Mouse (Mus musculus) CD4-positive helper T cell, adult 2 months (primary cell): ENCODE measurements around the gene Myl7.
A peak's percentile ranks its signal among the peaks of the same experiment; 100 is the strongest.
"Not testable (repeated sequence)": the region's sequence is repeated elsewhere in the genome, so short reads cannot be mapped to it uniquely, and the experiment has no call there.

Experiments
- DNase-seq: peaks from one replicate; pipeline ENCODE4 v3.0.0-alpha.2; 2012; ENCODE audit warnings: low read depth, missing footprints, low spot score

Myl7 gene

DNA sequence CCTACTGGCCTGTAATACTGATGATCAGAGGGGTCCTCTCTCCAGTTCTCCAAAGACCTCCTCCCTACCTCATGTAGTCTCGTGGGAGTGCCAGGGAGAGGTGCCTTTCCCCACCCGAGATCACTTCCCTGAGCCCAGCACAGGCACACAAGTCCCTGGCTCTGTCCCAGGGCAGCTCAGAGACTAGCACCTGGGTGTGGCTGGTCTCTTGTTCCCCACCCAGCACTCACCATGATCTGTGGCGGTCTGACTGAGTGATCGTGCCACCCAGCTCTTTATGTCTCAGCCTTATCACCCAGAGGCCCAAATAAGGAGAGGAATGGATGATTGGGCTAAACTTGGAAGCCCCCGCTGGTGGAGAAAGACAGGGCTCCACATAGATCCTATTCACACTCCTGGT, at the start of gene Myl7:
Gene Myl7 (minus strand): TSS at position 252 of the 400 bp plus-strand sequence.
- DNase-seq = no peak

DNA sequence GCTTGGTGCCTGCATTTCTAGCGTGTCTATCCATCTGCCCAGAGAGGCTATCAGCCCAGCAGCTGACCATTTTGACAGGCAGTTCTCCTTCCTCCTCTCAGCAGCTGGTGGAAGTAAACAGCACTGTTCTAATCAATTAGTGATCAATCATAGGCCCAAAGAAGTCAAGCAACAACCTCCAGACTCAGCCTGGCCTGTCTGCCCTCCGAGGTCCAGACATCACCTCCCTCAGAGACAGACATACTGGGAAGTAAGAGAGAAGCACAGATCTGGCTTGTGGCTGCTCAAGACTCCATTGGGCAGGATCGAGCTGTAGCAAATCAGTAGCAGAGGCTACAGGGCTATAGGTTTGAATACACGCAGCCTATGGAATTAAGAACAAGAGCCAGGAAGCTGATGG, 49.2 kb upstream of the Myl7 start:
- no peak for DNase-seq

DNA sequence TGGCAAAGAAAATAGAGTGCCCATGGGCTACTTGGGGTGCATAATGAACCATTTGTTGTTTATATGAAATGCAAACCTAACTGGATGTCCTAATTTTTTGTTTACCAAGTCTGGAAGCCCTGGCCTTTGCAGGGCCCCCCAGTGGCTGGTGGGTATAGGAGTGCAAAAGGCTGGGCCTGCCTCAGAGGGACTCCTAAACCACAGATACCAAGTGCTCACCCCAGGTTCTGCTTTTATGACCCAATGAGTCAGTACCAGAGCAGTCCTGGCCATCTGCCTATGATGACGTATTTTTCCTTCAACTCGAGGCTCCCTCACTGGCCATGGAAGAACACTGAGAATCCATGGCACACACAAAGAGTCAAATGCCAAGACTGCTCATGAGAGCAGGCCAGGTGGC, 46.5 kb upstream of the Myl7 start:
- DNase-seq = no peak

DNA sequence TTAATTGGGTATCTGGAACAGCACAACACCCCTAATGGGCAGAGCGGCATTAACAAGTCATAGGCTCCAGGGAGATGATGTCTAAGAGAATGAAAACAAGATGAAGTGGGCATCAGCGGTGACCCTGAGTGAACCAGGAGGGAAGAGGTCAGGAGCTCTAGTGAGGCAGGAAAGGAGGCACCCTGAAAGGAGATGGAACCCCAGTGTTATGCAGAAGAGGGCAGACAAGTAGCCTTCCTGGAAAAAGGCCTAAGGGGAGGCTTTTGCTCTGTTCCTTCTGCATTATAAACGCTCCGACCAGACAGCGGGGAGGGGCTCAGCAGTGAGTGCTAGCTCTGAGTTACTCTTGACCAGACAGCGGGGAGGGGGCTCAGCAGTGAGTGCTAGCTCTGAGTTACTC, 44.4 kb upstream of the Myl7 start:
- DNase-seq = no peak

DNA sequence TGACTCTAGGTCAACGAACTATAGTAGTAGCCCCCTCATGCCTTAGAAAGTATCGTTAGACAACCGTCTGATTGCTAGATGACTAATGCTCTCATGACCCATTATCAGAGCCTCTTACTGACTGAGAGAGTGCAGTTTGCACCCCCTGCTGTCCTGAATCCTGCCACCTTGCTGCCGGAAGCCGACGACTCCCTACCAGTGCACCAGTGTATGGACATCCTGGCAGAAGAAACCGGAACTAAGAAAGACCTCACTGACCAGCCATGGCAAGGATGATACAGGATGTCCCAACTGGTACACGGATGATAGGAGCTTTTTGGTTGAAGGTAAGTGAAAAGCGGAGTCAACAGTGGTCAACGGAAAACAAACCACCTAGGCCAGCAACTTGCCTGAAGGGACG, 35.9 kb upstream of the Myl7 start:
- DNase-seq = not testable (repeated sequence)

DNA sequence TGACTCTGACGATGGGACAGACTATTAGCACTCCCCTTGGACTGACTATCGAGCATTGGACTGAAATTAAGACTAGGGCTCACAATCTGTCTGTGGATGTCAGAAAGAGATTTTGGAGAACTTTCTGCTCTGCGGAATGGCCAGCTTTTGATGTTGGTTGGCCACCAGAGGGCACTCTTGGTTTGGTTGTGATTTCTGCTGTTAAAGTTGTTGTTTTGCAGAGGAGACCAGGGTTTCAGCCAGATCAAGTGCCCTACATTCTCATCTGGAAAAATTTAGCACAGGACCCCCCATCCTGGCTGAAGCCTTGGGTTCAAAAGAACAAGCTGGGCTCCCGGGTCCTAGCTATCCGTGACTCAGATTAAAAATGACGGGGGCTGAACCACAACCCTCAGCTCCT, 33.4 kb upstream of the Myl7 start:
- DNase-seq = not testable (repeated sequence)

DNA sequence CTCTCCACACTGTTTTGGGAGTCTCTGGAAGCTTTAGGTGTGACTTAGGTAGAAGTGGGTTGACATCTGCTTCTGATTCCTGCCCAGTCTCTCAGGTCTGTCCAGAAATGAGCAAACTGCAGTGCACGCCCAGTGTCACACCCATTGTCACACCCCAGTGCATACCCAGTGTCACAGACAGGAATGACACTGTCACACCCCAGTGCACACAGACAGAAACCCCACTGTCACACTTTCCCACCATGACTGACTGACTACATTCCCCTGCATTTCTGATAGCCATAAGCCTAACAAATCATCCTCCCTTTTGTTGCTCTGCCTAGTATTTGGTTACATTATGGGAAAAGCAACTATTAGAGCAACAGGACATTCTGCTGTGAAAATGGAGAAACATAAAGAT, 32.0 kb upstream of the Myl7 start:
- DNase-seq = no peak

DNA sequence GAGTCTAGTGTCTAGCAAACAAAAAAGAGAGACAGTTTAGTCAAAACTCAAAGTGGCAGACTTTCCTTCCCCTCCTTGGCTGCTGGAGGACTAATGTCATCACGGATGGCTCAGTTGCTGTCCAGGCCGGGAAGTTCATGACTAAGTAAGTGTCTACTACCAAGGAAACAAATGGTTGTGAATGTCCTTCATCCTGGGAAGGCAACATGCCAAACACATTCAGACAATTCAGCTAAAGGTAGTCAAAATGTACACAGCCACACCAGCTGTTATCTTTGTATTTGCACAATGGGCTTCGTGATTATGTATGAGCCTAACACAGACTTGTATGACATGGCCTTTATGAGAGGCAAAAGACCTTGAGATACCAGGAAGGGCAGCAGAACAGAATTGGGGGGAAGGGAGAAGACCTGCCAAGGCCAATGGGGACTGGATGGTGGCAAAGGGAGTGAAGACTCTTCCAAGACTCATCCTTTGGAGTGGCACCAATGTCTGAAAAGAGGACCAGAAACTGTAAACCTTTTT, 28.2 kb upstream of the Myl7 start:
- no peak for DNase-seq

DNA sequence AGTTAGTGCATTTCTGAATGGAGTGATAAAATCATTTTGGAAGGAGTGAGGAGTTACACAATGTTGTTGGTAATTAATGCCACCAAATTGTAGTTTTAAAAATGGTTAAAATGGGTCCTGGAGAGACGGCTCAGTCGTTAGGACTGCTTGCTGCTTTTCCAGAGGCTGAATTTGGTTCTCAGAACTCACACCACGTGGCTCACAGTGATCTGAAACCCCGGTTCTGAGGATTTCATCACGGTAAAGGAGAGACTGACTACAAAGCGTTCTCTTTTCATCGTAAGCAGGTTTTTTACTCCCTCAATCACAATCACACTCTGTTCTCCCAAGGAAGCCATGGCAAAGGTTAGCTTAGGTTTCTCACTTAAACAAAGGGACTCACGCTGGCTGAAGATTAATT, 26.1 kb upstream of the Myl7 start:
- DNase-seq = no peak

DNA sequence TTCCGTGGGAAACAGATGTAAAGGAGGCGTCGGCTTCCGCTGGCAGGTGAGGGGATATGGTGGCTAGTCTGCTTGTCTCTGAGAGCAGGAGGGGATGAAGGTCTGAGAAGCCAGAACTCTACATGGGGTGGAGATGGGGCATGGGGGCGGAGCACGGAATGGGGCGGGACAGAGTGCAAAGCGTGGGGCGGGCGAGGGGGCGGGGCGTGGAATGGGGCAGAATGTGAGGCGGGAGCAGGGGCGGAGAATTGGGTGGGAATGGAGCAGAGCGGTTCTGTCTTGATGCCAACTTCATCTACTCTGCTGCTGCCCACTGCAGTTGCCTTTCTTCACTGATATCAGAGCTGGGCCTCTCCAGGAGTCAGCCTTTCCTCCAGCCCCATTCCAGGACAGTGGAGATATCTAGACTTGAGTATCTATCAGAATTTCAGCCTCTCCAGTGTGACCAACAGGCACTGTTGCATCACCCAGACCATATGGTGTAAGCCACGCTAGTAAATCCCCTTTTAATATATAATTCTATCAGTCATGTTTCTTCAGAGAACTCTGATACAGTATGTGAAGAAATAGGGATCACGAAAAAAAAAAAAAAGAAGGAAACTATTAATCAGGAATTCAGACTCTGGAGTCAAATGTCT, 21.9 kb upstream of the Myl7 start:
- DNase-seq = peak; percentile 30

DNA sequence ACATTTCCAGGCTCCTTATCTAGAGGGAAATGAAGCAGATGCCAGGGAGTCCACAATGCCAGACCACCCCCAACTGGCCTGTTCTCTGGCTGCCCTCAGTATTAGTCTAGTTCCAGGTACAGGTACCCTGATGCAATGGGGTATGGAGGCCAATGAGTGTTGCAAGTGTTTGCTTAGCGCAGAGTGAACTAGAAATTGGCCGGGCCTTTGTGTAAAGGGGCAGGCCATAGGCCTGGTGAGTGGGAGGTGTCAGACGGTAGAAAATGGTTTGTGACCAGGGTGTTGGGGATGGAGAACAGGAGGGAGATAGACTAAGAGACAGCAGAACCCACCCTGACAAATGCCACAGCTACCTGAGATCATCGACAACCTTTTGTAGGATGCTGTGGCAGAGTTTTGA, 21.0 kb upstream of the Myl7 start:
- DNase-seq = no peak

DNA sequence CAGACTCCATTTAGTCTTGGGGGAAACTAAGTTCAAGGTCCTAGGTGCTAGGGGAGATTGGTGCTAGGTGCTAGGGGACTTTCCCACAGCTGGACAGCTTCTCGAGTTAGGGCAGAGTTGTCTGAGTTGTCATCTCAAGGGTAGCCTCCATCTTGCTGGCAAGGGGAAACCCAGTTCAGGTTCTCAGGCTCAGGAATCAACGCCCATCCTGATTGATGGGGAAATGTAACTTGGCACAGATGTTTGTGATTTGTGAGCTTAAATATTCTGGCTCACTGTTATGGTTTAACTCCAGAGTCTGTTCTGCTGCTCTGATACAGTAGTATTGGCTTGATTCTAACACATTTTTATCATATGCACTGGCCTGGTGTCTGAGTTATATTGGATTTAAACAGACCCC, 19.5 kb upstream of the Myl7 start:
- no peak for DNase-seq

DNA sequence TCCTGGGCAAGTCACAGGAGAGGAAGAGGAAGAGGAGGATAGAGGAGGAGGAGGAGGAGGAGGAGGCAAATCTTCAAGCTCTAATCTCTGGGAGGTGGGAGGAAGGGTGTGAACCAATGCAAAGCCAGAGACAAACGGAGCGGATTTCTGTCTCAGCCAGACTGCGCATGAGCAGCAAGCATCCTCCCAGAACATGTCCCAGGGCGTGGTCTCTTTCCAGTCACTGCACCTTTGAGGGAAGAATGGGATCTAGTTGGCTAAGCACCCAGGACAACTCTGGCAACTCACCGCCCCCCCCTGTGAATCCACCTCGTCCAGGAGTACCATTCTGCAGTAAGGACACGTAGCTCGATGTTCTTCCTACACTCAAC, 17.6 kb upstream of the Myl7 start:
- DNase-seq = no peak

DNA sequence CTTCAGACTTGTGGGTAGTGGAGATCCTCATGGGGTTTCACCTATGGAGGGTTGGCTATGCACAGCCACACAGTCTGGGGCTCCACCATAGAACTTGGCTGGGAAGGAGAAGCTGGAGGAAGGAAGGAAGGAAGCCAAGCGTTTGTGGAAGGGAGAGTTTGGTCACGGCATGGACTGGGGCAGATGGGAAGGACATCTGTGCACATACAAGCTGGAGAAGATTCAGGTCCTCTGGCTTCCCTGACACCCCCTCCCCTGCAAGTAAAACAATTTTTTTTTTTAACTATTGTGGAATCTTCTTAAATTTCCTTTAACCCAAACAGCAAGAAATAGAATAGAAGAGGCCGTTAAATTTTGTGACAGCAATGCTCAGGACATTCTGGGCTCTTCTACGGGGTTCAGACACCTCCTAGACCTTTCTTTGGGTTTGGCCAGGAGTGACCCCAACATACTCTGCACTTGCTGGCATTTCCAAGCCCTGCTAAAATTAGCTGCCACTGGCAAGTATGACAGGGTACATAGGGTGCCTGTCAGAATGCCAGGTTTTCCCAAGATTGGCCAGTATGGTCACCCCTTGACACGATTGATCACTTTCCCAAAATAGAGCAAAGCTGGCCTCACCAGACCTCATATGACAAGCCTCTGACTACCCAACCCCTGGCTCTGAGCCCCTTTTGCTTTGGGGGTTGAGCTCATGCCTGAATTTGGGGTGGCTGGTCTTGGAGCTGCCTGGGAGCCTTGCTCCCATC, 17.0 kb upstream of the Myl7 start:
- no peak for DNase-seq

DNA sequence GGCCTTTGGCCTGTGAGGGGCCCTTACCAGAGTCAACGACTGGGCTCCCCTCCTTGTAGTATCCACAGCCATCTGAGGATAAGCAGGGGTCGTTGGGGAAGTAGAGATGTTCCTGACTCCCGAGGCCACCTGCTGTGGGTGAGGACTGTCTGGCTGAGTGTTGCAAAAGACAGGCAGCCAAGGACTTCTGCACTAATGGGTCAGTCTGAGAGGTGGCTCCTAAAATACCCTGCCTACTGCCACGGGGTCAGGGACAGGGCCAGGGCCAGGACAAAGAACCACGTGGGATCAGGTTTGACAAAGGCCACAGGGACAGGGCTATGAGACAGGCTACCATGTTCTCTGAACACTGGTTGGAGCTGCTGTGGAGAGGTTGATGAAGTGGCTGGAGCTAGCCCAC, 16.4 kb upstream of the Myl7 start:
- no peak for DNase-seq

DNA sequence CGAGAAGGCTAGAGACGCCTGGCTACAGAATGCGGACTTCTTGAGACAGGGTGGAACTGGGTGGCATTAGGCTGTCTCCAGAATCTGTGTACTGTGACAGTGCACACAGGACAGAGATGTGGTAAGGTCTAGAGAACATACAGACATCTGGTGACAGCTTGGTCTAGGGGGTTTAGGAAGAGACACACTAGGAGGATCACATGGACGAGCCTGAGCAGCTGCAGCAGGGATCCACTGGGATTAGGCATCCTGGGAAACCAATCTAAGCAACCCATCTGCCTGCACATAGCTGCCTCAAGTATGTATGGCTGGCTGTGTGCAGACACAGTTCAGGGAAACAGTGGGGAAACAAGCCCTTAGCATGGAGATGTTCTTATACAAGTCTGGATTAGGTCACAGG, 15.4 kb upstream of the Myl7 start:
- DNase-seq = no peak

DNA sequence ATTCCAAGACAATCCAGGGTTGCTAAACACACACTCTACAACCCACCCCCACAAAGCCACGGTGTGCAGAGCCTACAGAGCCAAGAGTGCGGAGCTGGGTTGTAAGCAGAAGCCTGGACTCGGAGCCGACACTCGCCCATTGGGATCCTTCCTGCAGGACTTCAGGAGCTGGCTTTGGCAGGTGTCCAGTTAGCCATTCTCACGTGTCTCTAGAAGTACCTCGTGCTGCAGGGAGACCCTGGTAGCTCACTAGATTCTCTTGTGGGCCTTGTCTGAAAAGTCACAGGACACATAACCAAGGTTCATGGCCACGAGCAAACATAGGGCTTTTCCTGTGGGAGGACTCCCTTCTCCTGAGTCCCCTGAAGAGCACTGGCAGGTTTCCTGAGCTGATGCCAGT, 14.7 kb upstream of the Myl7 start:
- DNase-seq = no peak

DNA sequence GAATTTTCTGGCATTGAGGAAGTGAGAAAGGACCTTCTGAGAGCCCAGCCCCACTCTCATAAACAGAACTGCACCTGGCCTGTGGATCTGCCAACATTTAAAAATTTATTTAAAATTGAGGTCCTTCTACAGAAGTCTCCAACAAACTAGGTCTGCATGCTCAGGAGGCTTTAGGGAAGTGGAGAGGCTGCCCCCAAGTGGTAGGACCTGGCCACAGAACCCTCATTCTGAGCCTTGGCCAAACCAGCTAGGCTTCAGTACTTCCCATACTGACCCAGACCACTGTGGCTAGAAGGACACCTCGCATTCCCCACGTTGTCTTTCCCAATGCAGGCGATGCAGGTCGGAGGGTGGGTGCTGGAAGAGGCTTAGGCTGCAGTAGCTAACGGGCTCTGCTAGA, 14.1 kb upstream of the Myl7 start:
- peak; percentile 21 for DNase-seq

DNA sequence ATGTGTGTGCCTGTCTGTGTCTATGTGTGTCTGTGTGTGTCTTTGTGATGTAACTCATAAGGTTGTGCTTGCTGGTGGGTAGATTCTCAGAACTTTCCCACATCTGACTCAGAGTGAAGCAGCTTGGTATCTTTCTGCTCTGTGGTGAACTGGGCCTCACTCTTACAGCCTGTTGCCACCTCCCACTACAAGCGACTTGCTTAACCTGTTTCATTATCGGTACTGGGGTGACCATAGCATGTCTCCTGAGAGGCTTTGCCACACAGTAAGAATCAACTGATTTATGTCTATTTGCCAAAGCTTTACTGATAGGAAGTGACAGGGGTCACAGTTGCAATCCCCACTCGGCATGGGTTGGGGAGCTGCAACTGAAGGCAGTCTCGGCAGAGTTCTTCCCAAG, 10.1 kb upstream of the Myl7 start:
- no peak for DNase-seq

DNA sequence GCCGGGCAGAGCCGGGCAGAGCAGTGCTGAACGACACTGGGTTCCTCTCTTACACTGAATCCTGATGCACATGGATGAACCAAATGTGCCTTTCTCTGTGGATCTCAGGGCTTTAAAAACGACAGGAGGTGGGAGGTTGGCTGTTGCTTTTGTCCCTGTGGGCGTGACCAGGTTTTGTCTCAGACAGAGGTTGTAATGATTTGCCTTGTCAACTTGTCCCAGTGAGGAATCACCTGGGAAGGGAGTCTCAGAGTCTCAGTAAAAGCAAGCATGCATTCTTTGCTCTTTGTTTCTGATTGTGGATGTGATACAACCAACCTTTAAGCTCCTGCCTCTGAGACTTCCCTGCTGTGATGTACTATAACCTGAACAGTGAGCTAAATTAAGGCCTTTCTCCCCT, 8.5 kb upstream of the Myl7 start:
- no peak for DNase-seq

DNA sequence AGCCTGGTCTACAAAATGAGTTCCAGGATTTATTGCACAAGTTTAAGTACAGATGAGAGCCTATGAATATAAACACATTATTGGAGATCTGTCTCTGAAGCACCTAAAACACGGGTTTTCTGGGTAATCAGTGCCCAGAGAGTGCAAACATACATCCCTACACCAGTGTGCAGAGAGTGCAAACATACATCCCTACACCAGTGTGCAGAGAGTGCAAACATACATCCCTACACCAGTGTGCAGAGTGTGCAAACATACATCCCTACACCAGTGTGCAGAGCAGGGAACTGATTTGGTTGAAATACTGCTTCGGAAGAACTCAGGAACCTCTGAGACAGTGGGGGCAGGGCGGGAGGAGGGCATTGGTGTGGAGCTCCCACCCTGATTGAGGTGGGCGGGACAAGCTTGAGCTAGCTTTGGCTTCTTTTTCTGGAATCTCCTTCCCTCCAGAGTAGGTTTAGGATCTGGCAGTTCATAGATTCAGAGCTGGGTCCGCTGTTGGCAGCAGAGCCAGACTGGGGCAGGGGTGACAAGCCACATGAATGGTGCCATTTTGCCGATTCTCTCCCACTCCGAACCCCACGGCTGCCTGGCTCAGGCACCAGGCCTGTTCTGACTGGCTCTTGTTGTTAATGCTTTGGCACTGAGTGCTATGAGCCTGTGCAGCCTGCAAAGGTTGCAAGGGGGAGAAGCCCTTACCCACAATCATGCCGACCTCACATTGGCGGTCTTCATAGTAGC, 7.4 kb upstream of the Myl7 start:
- no peak for DNase-seq

DNA sequence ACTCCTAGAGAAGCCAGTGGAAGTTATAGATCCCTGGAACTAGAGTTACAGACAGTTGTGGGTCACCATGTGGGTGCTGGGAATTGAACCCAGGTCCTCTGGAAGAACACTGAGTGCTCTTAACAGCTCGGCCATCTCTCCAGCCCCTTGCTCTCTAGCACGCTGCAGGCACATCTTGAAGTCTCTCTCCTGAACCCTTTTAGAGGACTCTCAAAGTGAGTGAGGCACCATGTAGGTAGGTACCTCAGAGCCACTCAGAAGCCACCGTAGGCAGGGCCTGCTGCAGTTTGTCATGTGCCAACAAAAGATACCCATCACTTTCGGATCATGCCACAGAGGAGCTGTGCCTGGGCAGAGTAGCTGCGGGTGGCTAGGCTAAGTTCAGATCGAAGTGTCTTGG, 6.3 kb upstream of the Myl7 start:
- DNase-seq = no peak

DNA sequence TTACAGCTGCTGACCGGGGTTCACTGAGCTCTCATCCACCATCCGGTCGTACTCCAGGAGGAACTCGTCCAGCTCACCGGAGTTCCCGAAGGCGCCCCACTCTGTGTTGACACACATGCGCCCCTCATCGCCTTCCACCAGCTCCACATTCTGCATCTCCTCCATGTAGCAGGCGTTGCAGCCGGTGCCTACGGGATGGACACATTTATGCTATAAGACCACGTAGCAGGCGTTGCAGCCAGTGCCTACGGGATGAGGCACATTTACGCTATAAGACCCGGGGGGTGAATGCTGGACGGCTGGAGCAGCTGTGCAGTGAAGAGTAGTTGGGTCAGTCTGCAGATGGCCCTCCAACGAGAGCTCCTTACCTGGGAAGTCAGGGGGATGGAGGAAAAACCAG, 5.8 kb upstream of the Myl7 start:
- DNase-seq = no peak
